Mouse (Mus musculus): ENCODE measurements at regions not wholly inside any gene's neighbourhood (a gene's known extent, or its start where the extent isn't known, plus 50 kb on each side); places are given as distances from the start of the nearest gene placed in this dataset.

GRCm38 (mm10) chr8:99621626-99622025 lies 205.4 kb upstream of the Cdh8 start:
- no peak for TF ChIP-seq ZC3H11A (IDR thresholded peaks at IDR 0.05; ENCODE audit: borderline replicate concordance, low read depth, low read length)
- TF ChIP-seq MAFK (IDR thresholded peaks at IDR 0.05; ENCODE audit: insufficient read depth, low read depth, low read length): no peak
- no peak for TF ChIP-seq CHD2 (IDR thresholded peaks at IDR 0.05; ENCODE audit: low read depth, low read length)
- no peak for TF ChIP-seq HCFC1 (IDR thresholded peaks at IDR 0.05; ENCODE audit: borderline replicate concordance, insufficient read depth, low read length)

Measured in ES-E14 (cell line).